Mouse (Mus musculus): ENCODE results near the gene Serpina10. TPM values are rescaled to one million over a fixed set of nuclear protein-coding genes. Genes with fewer than 3 reads are reported as not detected.
"Not testable (repeated sequence)": the region's sequence is repeated elsewhere in the genome, so short reads cannot be mapped to it uniquely, and the experiment has no call there.

The Serpina10 gene
- total RNA-seq (2021), result 10 to 100 TPM in 1 of 2 experiments, 1 to 10 TPM in 1; 1.5 to 11.8 TPM
- long read RNA-seq, experiment 1, transcript Serpina10-201 (5 exons, 3,498 nt), result major isoform, 10 of 15 reads
- long read RNA-seq, experiment 1, partial matches to known transcripts, result 4 of 15 reads
- long read RNA-seq, experiment 1, other reads (novel, unspliced or antisense), result 1 of 15 reads
- long read RNA-seq, experiment 2, partial matches to known transcripts, result 0 of 1 reads
- long read RNA-seq, experiment 2, other reads (novel, unspliced or antisense), result 0 of 1 reads

DNA sequence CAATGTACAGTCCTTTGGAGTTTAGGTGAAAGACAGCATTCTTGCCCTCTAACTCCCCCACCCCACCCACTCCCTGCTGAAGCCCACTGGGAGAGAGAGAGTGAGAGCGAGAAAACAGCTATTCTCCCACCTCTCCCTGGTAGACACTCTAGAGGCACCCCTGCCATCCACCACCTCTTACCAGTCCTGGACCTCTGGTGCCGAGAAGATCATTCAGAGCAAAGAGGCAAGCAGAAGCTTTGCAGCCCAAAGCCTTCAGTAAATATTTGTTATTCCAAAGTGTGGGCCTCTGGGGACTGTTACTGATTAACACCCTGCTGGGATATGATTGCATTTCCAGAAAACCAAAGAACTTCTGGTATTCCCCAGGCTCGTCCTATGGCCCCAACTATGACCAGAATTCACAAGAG is at the start of gene Serpina10:
Serpina10 (minus strand) TSS at position 242 of the 410 bp plus-strand sequence.
- no peak for DNase-seq (ENCODE audit: low spot score in 2 of 2)

- not testable (repeated sequence) for DNase-seq (ENCODE audit: low spot score in 2 of 2)
Observed at GRCm38 (mm10) chr12:103679853-103680252, 48.6 kb upstream of the Serpina10 start.

DNA sequence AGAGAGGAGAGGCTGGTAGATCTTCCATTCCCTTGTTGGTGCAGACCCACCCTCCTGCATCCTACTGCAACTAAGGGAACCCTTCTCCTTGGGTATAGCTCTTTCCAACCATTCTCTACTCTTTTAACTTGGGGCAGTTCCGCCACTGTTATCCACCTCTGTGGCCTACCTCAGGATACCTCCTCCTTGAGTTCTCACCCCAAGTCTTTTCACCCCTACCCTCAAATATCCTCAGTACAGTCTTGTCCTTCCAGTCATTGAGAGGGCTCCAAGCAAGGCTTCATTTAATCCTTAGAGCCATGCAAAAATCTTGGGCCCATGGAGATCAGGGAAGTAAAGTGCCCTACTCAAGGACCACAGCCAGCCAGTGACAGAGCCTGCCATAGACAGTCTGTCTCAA is 44.8 kb upstream of the Serpina10 start, which contains the start of gene Serpina16:
Serpina16 (minus strand) TSS at position 101 of the 400 bp plus-strand sequence.
- DNase-seq (ENCODE audit: low spot score in 2 of 2), result no peak

- no peak for DNase-seq (ENCODE audit: low spot score in 2 of 2)
Observed at GRCm38 (mm10) chr12:103673179-103673578, 41.9 kb upstream of the Serpina10 start.

- no peak for DNase-seq (ENCODE audit: low spot score in 2 of 2)
Observed at GRCm38 (mm10) chr12:103671483-103671882, 40.2 kb upstream of the Serpina10 start.

GRCm38 (mm10) chr12:103670964-103671363 is 39.7 kb upstream of the Serpina10 start:
- DNase-seq (ENCODE audit: low spot score in 2 of 2), result no peak

GRCm38 (mm10) chr12:103670344-103670743 is 39.1 kb upstream of the Serpina10 start:
- DNase-seq (ENCODE audit: low spot score in 2 of 2), result no peak

DNA sequence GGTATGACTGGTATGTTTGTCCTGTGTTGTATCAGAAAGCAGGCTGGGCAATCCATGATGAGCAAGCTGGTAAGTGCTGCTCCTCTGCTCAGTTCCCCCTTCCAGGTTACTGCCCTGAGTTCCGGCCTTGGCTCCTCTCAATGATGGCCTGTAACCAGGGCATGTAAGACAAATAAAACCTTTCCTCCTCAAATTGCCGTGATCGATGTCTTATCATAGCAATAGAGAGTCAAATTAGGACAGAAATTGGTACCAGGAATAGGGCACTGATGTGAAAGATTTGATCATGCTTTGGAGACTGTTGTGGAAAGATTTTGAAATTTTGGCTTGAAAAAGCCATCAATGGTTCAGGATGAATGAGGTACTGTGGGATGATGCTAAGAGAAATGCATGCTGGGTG is 34.0 kb upstream of the Serpina10 start:
- DNase-seq (ENCODE audit: low spot score in 2 of 2), result no peak

- DNase-seq (ENCODE audit: low spot score in 2 of 2), result not testable (repeated sequence)
Observed at GRCm38 (mm10) chr12:103662053-103662452, 30.8 kb upstream of the Serpina10 start.

GRCm38 (mm10) chr12:103660076-103660475 is 28.8 kb upstream of the Serpina10 start:
- no peak for DNase-seq (ENCODE audit: low spot score in 2 of 2)

DNA sequence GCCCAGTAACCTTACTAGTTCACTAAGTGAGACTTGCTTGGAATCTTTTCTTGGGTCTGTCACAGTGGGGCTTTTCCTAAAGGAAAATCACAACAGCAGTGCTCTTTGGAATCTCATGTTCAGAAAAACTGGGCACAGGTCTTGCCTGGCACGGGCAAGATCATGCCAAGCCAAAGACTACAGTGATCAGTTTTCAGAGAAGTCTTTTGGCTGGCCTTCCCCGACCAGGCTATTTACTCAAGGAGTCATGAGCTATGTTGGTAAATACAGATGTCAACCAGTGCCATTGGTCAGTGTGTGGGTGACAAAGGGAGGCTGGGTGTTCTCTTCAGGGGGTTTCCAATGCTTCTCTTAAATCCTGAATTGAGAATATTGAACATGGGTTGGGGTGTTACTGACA is 27.9 kb upstream of the Serpina10 start:
- no peak for DNase-seq (ENCODE audit: low spot score in 2 of 2)

DNA sequence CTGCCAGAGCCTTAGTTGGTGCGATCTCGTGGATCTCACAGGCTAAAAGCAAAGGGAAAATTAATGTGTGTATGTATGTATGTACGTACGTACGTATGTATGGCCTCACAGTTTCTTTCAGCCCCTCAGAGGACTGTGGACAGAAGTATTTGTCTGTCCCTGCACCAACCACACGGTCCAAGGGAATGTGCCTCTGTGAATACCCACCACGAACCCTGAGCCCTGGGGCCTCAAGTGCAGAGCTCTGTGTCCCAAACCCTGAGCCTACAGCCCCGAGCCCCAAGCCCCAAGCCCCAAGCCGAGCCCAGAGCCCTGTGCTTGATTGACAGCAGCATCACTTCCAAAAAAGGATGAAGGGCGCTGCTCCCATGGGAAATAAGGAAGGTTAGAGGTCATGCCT is 26.7 kb upstream of the Serpina10 start:
- DNase-seq (ENCODE audit: low spot score in 2 of 2), result no peak

DNA sequence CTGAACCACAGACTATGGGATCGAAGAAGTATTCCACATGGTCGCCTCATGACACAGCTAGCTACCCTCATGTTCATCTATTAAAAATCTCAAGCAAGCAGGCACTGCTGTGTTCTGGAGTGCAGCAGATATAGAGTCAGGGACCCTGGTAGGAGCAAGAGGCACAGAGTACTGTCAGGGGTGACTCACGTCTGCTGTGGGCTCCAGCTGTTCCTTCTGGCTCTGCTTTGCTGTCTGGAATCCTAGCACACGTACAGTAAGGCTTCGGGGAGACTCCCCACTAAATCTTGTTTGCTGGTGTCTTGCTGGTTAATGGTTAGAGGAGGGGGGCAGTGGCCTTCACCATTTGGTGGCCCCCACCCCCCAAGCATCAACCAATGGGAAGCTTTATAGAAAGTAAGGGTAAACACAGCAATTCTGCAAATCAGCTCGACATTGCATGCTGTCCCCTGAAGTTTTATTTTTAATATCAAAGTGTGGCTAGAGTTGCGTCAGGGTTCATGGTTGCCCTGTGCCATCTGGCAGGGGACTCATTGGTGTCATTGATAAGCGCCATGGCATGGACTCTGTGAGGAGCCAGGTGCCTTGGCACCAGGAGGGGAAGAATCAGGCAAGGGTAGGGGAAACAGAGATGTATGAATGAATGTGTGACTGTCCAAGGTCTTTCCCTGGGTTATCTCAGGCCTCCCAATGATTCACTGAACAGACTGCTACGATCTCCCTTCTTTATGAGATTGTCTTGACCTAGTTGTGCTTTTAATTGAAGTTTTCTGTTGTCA is 25.8 kb upstream of the Serpina10 start, which contains the start of gene Serpina6:
Serpina6 (minus strand) TSS at position 365 of the 779 bp plus-strand sequence.
- DNase-seq (ENCODE audit: low spot score in 2 of 2), result no peak

GRCm38 (mm10) chr12:103655123-103656044 is 24.1 kb upstream of the Serpina10 start:
- no peak for DNase-seq (ENCODE audit: low spot score in 2 of 2)

DNA sequence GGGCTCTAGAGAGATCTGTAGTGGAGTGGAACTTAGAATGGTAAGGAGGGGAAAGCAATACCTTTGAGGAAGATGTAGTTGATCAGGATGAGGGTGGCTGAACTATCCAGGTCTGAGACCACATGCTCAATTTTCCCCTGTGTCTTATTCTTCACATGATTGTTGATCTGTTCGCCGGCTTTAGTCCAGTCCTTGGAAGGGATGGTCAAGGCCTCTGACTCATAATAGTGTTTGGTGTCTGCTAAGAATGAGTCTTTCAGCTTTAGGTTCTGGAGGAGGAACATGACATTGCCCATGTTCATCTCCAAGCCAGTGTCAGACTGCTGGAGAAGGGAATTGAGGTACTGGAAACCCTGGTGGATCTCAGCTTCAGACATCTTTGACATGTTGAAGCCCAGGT is 22.6 kb upstream of the Serpina10 start:
- DNase-seq (ENCODE audit: low spot score in 2 of 2), result no peak

- no peak for DNase-seq (ENCODE audit: low spot score in 2 of 2)
Observed at GRCm38 (mm10) chr12:103646314-103646713, 15.1 kb upstream of the Serpina10 start.

GRCm38 (mm10) chr12:103644601-103645000 is 13.4 kb upstream of the Serpina10 start:
- DNase-seq (ENCODE audit: low spot score in 2 of 2), result no peak

DNA sequence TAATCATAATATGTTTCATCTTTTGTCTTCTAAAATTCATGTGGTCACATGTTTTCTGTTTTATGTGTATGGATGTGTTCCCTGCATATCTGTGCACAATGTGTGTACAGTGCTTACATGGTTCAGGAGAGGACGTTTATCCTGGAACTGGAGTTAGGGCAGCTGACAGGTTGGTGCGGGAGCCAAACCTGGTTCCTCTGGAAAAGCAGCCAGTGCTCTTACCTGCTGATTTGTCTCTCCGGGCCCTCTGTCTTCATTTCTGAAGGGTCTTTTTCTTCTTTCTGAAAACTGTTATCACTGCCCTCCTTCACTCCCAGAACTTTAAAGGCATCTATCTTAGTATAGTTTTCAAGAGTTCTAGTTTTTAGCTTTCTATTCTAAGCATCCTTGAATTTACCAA is 12.6 kb upstream of the Serpina10 start:
- no peak for DNase-seq (ENCODE audit: low spot score in 2 of 2)

- peak; percentile 54 to 71 for DNase-seq (ENCODE audit: low spot score in 2 of 2)
Observed at GRCm38 (mm10) chr12:103643336-103643735, 12.1 kb upstream of the Serpina10 start.

GRCm38 (mm10) chr12:103635846-103636245 is 4.6 kb upstream of the Serpina10 start:
- no peak for DNase-seq (ENCODE audit: low spot score in 2 of 2)

GRCm38 (mm10) chr12:103634430-103634829 is 3.2 kb upstream of the Serpina10 start:
- no peak for DNase-seq (ENCODE audit: low spot score in 2 of 2)
